In genomic region chr10:36832204-36832603, GRCm38 (mm10) we compare ENCODE assay signal across 13 mouse cellular contexts.
"Had no signal": no experiment of that assay in that cellular context is flagged by ENCODE, and none has a peak within 500 bp of the region (broad histone marks: within the 10 kb centered on the region; RNA-seq: fewer than 3 reads in every experiment).

No protein-coding gene starts in this region.

- H3K36me3 ChIP-seq: limb, embryonic 10.5 days; liver, embryonic 15.5 days had no signal

- H3K9ac ChIP-seq: liver, embryonic 15.5 days had no signal

- H3K27ac ChIP-seq: left cerebral cortex, adult 2 months; limb, embryonic 10.5 days; liver, embryonic 15.5 days; stomach, postnatal 0 days had no signal

- H3K4me1 ChIP-seq: limb, embryonic 10.5 days; liver, embryonic 15.5 days had no signal

- H3K4me2 ChIP-seq: liver, embryonic 11.5 days; liver, embryonic 15.5 days had no signal

- H3K4me3 ChIP-seq: left cerebral cortex, adult 2 months; limb, embryonic 10.5 days; liver, embryonic 15.5 days; myocyte had no signal

- H3K9me3 ChIP-seq: limb, embryonic 10.5 days; liver, embryonic 15.5 days had no signal

- DNase-seq: kidney, adult 8-10 months; kidney, postnatal 25 days; lung, adult 2 months; lung, postnatal 36 days; thymus, postnatal 25 days had no signal

- H3K27me3 ChIP-seq: liver, embryonic 15.5 days had no signal

- ATAC-seq: lung, postnatal 0 days; midbrain, embryonic 16.5 days had no signal
